Comparison of ENCODE assay signal across 9 mouse cellular contexts in genomic region chr2:31305684-31306083, GRCm38 (mm10). TPM values are rescaled to one million over a fixed set of nuclear protein-coding genes. Genes with fewer than 3 reads are reported as not detected.
DNase-seq lines count a peak whose midpoint lies in the region; ATAC-seq and TF ChIP-seq lines count a peak whose summit lies in the region.
"Had no signal": no experiment of that assay in that cellular context is flagged by ENCODE, and none has a peak within 500 bp of the region (broad histone marks: within the 10 kb centered on the region; RNA-seq: fewer than 3 reads in every experiment).

No protein-coding gene starts in this region.

- DNase-seq in kidney, adult 18-20 months, result peak; percentile 40
- DNase-seq in kidney, adult 11 months, result no peak
- DNase-seq in CD4-positive helper T cell, adult 2 months (ENCODE audit: low read depth, low spot score), result peak; percentile 37
- DNase-seq in T-cell, adult 2 months (ENCODE audit: low spot score), result peak; percentile 16
- no peak for DNase-seq in heart, postnatal 0 days (ENCODE audit: low spot score)
- peak; percentile 54 for DNase-seq in naive thymus-derived CD4-positive, alpha-beta T cell, adult 2 months (ENCODE audit: low read depth)
- DNase-seq in layer of hippocampus, adult 18-20 months (ENCODE audit: low spot score in 2 of 2), result no peak
- DNase-seq in urinary bladder, postnatal 4 days (ENCODE audit: low spot score in 2 of 2), result no peak

- no peak overlapping the region for H3K4me3 ChIP-seq in heart, postnatal 0 days (ENCODE audit: low read depth, low read length)
- H3K4me3 ChIP-seq: neural tube, embryonic 13.5 days had no signal

- H3K27ac ChIP-seq in heart, postnatal 0 days (ENCODE audit: low read depth), result no peak overlapping the region
- H3K27ac ChIP-seq: neural tube, embryonic 13.5 days had no signal

- no peaks in the 10 kb centered on the region for H3K36me3 ChIP-seq in heart, postnatal 0 days (replicated peaks; ENCODE audit: control insufficient read depth, insufficient read depth, low read length)
- H3K36me3 ChIP-seq: neural tube, embryonic 13.5 days had no signal

- H3K27me3 ChIP-seq in heart, postnatal 0 days (ENCODE audit: control insufficient read depth, insufficient read depth, low read length), result no peaks in the 10 kb centered on the region
- H3K27me3 ChIP-seq: neural tube, embryonic 13.5 days had no signal

- no peak overlapping the region for H3K9ac ChIP-seq in heart, postnatal 0 days (replicated peaks; ENCODE audit: low read depth, low read length)
- H3K9ac ChIP-seq: neural tube, embryonic 13.5 days had no signal

- TF ChIP-seq CTCF in heart, postnatal 0 days (IDR thresholded peaks at IDR 0.05; ENCODE audit: low read depth), result peak; percentile 42

- 39% methylated on average over 4 of the region's 4 CpGs for WGBS in heart, postnatal 0 days

- no peak for ATAC-seq in heart, postnatal 0 days (ENCODE audit: insufficient read depth, low read depth)

- H3K9me3 ChIP-seq in heart, postnatal 0 days (replicated peaks; ENCODE audit: control insufficient read depth, low read length), result no peaks in the 10 kb centered on the region
- H3K9me3 ChIP-seq: neural tube, embryonic 13.5 days had no signal

- no peak for TF ChIP-seq EP300 in heart, postnatal 0 days (IDR thresholded peaks at IDR 0.05; ENCODE audit: low read depth)

- no peaks in the 10 kb centered on the region for H3K4me1 ChIP-seq in heart, postnatal 0 days (ENCODE audit: control insufficient read depth, insufficient read depth)
- H3K4me1 ChIP-seq: neural tube, embryonic 13.5 days had no signal

- no peak overlapping the region for H3K4me2 ChIP-seq in heart, postnatal 0 days (ENCODE audit: low read depth, low read length)
- H3K4me2 ChIP-seq: neural tube, embryonic 13.5 days had no signal

RNA-seq across cellular contexts. Expression of gene Hmcn2, which starts 8.5 kb away (rescaled TPM):
- total RNA-seq in heart, postnatal 0 days (2014; rRNA removed; ENCODE audit: low replicate concordance), result 0.35 and 3.1 TPM in 2 replicates
- polyA plus RNA-seq in heart, postnatal 0 days (2015; fragmentation: Nextera tagmentation; extraction: Ambion mirVana), result 0.67 and 0.77 TPM in 2 replicates
- total RNA-seq in layer of hippocampus, adult 18-20 months (2021), result under 1 TPM; 0.05 to 0.33 TPM

Comparison
In these comparisons a context has a peak if more than half of its experiments do, and no peak if none do; other contexts are left out.
1. DNase-seq: peak in kidney, adult 18-20 months (single experiment), CD4-positive helper T cell, adult 2 months (single experiment), T-cell, adult 2 months (single experiment) and naive thymus-derived CD4-positive, alpha-beta T cell, adult 2 months (single experiment); none in kidney, adult 11 months (single experiment), heart, postnatal 0 days (single experiment), layer of hippocampus, adult 18-20 months (0 of 2) and urinary bladder, postnatal 4 days (0 of 2).